Mouse (Mus musculus) central nervous system, embryonic 14 days (tissue): ENCODE measurements around the gene Sult1c1. TPM values are rescaled to one million over a fixed set of nuclear protein-coding genes. Genes with fewer than 3 reads are reported as not detected.

Source experiments
- polyA plus RNA-seq: library from polyadenylated mRNA; depleted of rRNA; stranded (reverse); fragments of >200 nt; gene quantifications from 2 replicates; pipeline ENCODE4 v1.2.3, GENCODE M21; 2012; rRNA removed

Sult1c1 gene
- polyA plus RNA-seq = not detected in 2 replicates

DNA sequence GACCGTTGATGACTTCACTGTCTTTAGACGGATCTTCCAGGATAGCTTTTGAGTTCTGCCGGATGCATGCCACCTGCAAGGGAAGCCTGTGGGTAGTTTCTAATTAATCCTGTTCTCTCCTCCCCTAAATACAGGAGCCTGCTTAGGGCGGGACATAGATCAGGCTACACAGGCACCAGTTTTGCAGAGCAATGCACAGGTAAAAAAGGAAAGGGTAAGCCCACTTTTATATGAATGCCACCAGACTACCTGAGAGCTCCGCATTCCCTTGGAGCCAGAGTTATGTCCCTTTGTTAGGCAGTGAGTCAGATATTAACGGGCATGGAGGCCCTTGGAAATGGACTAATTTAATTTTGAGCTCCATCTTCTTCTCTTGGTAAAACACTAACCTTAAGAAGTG is at the start of gene Sult1c1:
Gene Sult1c1, minus strand, starts transcription at position 101 of the 400 bp plus-strand sequence.

Other genes with a start within 250 kb of the Sult1c1 start
- gene Sult1c2, start 144.3 kb downstream of the Sult1c1 start, polyA plus RNA-seq = not detected in 2 replicates